Mouse (Mus musculus) kidney, adult 9 months (tissue): ENCODE measurements at regions not wholly inside any gene's neighbourhood (a gene's known extent, or its start where the extent isn't known, plus 50 kb on each side); places are given as distances from the start of the nearest gene placed in this dataset.
"Not testable (repeated sequence)": the region's sequence is repeated elsewhere in the genome, so short reads cannot be mapped to it uniquely, and the experiment has no call there.

Experiments used
- DNase-seq: peaks from one replicate; pipeline ENCODE4 v3.0.0; 2022

DNA sequence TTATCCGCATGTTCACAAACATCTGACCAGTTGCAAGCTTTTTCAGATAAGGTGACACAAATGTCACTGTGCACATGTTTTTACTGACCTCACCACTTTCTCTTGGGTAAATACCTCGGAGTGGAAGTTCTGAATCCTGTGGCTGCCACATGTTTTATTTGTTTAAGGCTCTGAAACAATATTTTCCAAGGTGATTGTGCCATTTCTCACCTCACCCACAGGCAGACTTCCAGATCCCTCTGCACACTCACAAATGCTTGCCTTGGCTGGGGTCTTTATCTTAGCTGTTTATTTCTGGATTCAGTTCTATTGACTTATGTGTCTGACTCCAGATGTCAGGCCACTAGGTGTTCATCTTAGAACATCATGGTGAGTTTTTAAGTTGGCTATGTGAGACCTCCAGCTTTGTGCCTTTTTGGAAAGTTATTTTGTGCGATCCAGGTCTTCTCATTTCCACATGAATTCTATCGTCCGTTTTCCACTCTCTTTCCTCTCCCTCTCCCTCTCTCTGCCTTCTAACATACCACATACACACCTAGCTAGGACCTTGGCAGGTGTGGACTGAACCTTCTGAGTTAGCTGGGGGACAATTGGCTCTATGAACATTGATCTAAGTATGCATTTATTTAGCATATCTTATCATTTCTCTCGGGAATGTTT lies 133.6 kb downstream of the Dll1 start:
- DNase-seq, result no peak

DNA sequence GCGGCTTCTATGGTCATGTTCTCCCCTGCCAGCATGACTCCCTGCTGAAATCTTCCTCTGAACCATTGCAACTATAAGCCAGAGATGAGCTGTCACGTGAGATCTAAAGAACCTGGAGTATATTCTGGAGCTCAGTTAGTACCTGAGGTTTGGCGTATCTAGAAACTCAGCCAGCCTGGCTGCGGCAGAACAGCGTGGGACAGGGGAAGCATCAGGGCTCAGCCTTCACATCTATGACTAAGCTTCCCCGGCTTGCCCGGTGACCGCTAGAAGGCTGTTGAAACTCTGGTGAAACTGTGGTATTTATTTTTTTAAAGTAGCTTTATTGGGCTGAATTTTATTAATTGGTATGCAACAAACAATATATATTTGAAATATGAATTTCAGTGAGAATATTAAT lies 134.3 kb downstream of the Dll1 start:
- DNase-seq, result no peak

DNA sequence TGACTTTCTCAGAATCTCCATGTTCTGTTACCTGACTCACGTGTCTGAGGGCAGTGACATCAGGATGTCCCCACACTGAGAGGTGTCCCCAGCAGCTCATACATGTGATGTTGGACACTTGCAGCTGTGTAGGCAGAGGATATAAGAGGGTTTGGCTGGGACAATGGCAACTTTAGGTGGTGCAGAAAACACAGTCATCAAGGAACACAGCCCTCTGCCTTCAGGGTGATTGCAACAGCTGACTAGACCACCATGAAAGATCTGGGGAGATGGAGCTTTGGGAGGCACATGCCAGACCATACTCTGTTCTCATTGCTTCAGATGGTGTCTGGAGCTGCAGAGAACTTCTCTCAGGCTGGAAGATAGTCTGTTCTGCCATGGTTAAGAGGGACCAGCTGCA lies 135.2 kb downstream of the Dll1 start:
- no peak for DNase-seq

DNA sequence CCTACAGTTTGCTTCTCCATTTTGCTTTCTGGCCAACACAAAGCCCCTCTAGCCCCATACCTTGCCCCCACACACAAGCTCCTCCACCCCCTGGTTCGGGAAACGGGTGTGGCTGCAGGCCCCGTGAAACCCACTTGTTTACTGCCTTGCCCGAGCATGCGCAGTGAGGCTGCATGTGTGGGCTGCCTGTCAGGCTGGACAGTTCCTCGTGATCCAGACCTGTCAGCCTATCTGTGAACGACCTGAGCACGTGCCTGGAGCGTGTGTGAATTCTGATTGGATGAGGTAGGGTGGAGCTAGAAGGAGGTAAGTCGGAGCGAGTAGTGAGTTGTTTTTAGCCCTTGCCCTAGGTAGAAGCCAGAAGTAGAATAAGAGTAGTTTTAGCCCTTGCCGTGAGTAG lies 136.0 kb downstream of the Dll1 start:
- DNase-seq, result not testable (repeated sequence)

DNA sequence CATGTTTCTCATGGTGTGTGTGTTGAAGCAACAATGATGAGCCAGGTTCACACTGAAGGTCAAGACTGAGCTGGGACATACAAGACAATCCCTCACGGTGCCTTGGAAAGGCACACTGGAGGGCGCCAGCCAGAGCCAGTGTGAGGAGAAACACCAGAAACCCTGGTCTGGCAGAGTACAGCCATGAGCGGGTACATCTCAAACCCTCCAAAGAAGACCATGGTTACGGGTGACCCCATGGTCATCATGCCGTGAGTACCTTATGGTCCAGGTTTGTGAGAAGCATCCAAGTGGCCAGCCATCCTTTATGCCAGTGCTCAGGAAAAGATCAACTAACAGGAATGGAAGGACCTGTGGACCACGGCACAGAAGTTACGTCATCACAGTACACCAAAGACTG lies 136.7 kb downstream of the Dll1 start:
- DNase-seq, result no peak

DNA sequence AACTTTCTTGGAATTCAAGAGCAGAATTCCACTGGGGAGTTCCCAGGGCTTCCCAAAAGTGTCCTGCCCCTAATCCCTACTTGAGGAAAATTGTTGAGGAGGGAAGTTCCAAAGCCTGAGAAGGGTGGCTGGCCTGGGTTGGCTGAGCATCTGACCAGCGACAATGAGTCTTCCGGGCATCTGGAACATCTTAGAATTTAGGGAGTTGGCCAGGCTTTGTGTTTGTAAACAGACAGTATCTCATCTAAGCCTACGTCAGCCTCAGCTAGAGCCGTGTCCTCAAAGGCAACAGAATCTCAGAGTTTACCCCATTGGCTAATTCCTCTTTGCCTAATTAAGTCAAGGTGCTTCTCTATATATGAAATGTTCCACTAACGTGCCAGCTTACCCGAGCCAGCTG lies 141.6 kb downstream of the Dll1 start:
- no peak for DNase-seq

DNA sequence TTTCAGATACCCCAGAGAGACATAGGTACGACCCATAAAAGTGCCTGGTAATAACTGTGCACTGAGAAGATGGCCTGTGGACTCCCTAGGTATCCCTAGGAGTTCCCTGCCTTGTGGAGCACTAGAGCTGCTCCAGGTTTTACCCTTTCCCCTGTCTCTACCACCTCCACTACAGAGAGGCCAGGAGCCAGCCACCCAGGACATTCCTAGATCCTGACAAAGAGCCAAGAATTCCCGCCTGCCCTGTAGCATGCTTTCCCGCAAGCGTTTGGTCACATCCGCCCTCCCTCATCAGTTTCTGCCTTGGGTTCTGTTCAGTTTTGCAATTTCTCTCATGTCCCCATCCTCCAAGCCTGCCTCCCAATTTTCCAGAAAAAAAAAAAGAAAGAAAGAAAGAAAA lies 145.5 kb downstream of the Dll1 start:
- peak; percentile 30 for DNase-seq

DNA sequence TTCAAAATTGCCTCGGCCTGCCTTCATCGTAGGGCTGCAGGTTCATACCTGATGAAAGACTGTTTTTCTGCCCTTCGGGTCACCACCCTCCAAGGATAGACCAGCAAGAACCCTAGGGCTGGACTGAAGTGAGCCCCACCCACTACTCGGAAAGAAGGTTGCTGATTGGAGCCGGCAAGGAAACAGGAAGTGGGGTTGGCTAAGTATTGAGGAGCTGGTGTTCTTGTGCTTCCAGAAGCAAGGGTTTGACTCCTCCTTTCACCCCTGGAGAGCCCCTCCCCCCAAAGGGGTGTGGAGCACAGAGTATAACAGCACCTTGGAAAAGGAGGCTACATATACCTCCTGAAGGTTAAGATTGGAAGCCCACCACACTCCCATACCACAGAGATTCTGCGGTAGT lies 147.5 kb downstream of the Dll1 start:
- DNase-seq, result no peak

DNA sequence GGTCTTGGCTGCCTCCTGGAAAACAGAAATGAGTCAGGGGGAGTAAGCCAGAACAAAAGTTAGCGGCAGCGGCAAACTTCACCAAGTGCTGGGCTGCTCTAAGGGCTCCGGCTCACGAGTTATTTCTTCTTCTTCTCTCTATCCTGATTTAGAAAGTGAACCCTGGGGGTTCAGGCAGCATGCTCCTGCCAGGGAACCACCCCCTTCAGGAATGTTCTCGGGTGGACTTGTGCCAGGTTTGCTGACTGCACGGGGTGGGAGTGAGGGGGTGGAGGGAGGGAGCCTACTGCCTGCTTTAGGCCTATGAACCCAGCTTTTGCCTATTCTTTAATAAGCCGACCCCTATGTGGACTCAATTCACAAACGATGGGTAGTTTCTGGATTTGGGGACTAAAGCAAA lies 148.6 kb downstream of the Dll1 start:
- DNase-seq, result peak; percentile 10

DNA sequence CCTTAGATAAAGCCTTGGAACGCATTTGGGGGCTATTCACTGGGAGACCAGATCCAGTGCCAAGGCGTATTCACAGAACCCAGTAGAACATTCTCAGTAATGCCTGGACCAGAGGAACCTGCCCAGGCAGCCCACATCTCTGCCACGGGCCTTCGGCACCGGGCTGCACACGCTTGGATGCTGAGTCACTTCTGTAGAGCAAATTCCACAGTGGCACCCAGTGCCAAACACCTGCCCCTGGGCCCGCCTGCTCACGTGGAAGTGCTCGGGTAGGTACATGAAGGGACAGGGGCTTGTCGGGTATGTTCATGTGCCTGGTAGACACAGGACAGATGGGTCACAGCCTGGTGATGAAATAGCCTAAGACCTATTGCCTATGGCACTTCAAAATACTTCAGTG lies 152.8 kb downstream of the Dll1 start:
- no peak for DNase-seq

DNA sequence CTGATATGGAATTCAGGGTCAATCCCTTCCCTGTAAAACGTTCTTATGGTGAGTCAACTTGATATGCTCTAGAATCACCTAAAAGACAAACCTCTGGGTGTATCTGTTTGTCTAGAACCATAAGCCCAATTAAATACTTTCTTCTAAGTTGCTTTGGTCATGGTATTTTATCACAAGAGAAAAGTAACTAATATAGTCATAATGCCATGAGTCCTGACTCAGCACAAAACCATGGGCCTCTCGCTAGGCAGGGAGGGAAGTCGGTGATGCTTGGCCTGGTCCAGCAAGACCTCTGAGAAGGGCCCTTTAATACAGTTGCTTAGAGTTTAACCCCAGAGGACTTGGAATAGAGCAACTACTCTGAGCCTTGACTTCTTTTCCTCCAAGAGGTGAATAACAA lies 153.7 kb downstream of the Dll1 start:
- DNase-seq, result no peak

DNA sequence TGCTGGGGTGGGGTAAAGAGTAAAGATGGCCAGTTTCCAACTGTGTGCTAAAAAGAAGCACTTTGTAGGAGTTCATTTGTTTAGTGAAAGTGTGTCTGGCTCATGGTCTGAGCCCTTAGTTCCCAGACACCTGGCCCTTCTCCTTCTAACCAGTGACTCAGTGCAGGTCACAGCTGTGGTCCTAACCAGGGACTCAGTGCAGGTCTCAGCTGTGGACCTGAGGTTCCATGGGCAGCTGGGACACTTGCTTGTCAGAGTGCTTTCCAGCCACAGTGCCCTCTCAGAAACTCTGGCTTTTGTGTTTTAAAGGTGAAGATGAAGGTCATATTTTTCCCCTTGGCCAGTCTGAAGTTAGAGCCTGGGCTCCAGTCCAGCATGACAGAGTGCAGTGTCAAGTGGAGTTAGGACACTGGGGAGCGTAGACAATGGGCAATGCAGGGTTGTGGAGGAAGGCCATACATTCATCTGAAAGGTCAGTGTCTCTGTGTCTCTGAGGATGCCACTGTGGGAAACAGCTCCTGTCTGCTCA lies 162.5 kb downstream of the Dll1 start:
- no peak for DNase-seq

DNA sequence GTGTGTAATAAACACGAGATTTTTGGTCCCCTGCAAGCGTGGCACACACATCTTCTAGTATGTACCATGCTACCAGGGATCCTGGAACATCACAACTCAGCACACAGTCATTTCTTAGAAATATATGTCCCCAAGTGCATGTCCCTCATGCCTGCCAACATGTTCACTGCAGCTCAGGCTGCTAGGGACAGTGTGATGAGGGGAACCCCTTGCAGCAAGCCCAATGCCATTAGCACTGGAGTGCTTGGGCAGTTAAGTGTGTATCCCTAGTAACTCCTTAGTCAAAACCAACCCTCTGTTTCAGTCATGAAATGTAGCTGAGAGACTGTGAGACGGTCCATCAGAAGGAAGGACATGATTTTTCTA lies 167.5 kb upstream of the Gm3448 start:
- DNase-seq, result no peak

DNA sequence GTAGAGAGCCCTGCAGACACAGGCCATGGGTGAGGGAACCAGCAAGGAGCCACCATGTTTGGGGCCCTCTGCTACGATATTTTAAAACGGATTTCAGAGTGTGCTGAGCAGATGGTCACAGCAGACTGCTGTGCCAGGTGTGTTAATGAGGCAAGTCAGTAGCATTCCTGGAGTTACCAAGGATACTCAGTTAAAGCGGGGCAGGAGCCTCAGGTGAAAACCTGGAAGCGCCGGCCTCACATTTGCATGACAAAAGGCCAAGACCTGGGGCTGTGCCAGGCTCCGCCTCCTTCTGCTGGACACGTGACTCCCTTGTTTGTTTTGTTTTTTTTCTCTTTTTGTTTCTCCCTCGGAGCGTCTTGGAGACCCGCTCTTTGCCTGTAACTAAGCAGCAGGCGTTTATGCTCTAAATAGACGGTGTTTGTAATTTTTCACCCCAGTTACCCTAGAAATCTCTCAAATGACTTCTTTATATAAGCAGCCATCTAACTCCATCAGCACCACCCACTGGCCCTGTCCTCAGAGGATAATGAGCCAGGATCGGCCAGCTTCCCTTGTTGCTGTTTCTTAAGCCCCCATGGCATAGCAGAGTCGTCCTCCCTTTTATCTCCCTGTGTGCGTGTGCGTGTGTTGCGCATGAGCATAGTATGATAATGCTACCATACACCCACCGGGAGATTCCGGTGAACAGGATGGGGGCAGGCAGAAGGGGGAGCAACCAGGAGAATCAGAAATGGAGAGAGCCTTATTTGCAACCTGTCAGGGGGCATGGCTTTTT lies 166.9 kb upstream of the Gm3448 start:
- peak; percentile 22 for DNase-seq

DNA sequence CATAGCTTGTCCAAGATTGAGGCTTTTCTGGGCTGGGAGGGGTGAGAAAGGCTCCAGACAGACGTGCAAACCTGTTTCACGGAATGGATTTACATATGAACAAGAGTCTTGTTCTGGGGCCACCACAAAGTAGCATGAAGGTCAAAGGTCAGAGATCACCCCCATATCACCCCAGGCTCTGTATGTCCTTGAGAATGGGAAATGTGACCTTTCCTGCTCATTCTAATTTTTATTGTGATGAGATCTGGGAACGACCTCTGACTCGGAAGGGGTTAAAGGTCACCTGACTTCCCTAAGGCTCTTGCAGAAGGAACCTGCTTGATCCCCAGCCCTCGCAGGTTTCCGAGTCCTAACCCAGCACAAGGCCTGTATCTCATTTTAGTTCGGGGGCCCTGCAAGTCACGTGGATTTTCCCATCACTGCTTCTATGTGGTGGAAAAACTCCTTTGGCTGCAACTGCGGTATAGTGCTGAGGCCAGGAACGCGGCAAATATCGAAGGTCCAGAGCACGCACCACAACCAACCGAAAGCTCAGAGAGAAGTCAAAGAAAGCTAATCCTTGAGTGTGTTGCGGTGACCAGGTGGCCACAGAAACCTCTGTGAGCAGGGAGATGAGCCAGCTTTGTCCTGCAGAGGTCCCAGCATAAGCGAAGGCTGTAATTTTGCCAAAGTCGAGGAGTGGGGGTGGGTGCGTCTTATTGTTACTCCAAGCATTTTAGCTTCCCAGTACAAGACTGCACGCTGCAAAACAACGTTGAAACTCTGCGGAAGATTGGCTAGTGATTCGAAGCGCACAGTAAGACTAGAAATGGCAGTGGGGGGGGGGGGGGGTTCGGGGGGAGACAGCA lies 166.1 kb upstream of the Gm3448 start:
- DNase-seq, result no peak

DNA sequence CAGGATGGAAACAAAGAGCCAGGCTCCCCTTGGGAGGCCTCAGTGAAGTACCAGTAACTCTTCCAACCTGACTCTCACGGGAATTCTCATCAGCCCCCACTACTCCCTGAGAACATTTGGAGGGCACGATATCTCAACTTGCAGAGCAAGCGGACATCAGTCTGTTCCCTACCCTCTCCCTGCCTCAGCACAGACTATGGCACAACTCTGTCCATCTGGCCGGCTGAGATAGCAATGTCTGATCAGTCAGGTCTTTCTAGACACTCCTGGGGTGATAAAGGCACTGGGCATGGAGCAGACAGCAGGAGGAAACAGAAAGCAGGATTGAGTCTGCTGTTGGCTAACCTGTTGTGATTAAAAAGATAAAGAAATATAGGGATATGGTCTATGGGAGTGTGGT lies 164.5 kb upstream of the Gm3448 start:
- no peak for DNase-seq

DNA sequence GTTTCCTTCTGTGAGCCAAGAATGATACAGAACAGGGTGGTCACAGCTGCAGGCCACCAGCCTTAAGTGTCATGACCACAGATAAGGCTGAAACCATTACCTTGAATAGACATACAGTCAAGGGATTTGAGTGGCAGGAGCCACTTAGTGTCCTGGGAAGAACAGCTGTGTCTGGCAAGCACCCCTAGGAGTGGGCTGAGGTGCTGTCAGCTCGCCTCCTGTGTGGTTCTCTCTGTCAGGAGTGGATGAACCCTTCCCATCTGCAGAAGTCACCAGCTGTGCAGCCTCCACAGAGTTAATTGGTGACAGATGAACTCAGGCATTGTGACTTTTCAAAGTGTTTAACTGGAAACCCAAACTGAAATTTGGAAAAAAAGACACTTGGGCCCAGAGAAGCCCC lies 163.2 kb upstream of the Gm3448 start:
- no peak for DNase-seq

DNA sequence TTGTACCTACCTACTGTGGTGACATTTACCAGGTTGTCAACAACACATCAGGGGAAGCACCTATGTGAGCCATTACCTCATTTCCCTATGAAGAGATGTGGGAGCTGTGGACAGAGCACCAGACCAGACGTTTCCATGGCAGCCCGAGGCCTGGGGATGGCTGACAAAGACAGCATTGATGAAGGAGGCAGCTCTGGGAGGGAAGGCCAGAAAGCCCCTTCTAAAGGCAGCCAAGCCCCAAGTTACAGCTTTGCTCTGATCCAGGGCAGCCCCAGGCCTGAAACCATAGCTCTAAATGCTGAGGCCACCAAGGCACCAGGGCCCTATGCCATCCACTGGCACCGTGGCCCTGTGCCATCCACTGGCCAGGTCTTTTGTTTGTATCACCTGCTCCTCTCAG lies 157.9 kb upstream of the Gm3448 start:
- no peak for DNase-seq

DNA sequence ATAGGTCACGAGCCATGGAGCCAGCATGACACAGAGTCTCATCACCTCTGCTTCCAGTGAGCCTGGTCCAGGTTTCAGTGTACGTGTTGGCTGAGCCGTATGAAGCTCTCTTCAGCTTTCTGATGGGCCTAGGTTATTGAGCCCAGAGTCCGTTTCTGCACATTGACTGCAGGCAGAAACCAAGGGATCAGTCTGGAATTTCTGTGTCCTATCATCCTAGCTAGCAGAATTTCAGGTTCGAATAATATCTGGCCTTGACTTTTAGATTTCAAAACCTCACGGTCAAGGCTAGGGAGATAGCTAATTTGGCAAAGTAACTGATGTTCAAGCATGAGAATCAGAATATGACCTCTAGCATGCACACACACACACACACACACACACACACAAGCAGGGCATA lies 156.0 kb upstream of the Gm3448 start:
- DNase-seq, result no peak

DNA sequence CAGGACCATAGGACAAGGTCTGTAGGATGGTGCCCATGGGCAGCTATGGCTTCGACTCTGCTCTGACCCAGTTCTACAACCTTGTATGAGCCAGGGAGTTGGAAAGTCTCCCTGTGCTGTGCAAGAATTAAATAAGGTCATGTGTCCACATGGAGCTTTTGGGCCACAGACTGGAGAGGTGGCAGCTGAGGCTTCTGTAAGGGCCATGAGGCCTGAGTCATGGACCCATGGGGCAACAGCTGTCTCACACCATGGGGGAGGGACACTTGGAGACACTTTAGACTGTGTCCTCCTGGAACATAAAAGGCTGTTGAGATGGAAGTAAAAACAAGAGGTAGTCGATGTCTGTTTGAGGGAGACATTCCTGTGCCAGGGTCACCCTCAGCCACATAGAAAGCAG lies 154.5 kb upstream of the Gm3448 start:
- no peak for DNase-seq

DNA sequence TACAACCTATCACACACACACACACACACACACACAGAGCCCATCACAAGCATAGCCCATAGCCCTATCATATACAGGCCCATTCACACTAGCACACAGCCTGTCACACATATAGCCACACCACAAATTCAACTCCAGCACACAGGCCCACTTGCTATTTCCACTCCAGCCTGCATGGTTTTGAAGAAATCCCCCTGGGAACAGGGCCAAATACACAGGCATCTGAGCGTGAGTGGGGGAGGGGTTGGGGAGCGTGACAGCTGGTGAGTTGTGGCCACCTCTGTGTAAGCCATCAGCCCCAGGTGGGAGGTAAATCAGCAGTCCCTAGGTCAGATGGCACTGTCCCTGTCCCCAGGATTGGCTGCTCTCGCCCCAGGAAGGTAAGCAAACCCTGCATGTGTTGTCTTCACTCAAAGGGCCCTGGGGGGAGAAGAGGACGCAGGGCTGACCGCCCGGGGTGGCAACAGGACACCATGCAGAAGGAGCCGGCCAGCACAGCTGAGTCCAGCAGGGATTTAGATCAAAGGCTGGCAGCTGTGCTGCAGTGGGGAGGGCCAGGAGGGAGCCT lies 153.6 kb upstream of the Gm3448 start:
- no peak for DNase-seq

DNA sequence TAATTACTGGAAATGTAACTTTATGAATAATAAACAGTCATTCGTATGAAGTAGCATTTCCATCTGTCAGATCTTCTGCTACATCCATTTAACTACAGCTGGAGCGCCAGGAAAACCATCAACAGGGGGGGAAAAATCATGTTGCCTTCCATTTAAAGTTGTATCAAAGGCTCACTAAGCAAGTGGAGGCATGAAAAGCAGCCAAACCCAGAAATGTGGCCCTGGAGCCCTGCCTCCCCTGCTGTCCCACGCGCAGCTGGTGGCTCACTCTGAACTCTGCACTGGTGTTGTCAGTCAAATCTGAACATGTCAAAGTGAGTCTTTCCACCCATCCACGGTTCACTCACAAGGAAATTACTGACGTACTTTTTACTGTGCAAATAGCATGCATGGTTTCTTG lies 152.5 kb upstream of the Gm3448 start:
- DNase-seq, result no peak

DNA sequence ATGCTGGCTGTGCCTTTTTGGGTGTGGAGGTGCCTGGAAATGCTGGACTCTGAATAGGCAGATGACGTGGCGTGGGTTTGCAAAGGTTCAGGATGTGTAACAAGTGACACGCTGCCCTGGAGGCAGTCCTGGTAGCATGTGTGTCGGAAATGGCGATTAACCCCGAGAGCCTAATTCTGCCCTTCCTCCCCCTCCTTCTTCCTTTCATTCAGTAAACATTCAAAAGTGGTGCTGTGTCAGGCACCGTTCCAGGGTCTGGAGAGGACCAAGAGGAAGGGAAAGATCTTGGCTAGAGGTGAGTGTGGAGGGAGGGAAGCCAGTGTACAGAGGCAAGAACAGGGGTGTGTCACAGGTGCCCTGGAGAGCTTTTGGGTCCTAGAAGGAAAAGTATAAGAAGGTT lies 151.5 kb upstream of the Gm3448 start:
- peak; percentile 6 for DNase-seq
